Mouse (Mus musculus) adrenal gland, adult 18-20 months (tissue): ENCODE results near the gene Atrnl1. TPM values are rescaled to one million over a fixed set of nuclear protein-coding genes. Genes with fewer than 3 reads are reported as not detected.

Experiments
- DNase-seq, 2 experiments: peaks; one replicate each; pipeline ENCODE4 v3.0.0; 2021 to 2022; ENCODE audit warnings: low spot score in 2 of 2
- total RNA-seq, 2 experiments: library from RNA; stranded (reverse); gene quantifications; 1 replicate in 1 of 2; 2 replicates in 1 of 2; pipeline ENCODE4 v1.2.3; 2021

Gene Atrnl1
- total RNA-seq, 2 experiments from 2014 or later: 22.4 to 23.5 TPM

- no peak for DNase-seq
Observed at GRCm38 (mm10) chr19:57916325-57916724, 305.5 kb downstream of the Atrnl1 start.

GRCm38 (mm10) chr19:57922991-57923390 lies 312.2 kb downstream of the Atrnl1 start:
- DNase-seq: no peak

- DNase-seq: no peak
Observed at GRCm38 (mm10) chr19:57924856-57925255, 314.0 kb downstream of the Atrnl1 start.

GRCm38 (mm10) chr19:57925681-57926080 lies 314.8 kb downstream of the Atrnl1 start:
- DNase-seq: no peak

- DNase-seq: no peak
Observed at GRCm38 (mm10) chr19:57926164-57926860, 315.5 kb downstream of the Atrnl1 start.

GRCm38 (mm10) chr19:57926941-57927471 lies 316.2 kb downstream of the Atrnl1 start:
- DNase-seq: no peak

- DNase-seq: no peak
Observed at GRCm38 (mm10) chr19:57927566-57928523, 317.0 kb downstream of the Atrnl1 start.

- no peak for DNase-seq
Observed at GRCm38 (mm10) chr19:57931626-57932025, 320.8 kb downstream of the Atrnl1 start.

GRCm38 (mm10) chr19:57936865-57937264 lies 326.0 kb downstream of the Atrnl1 start:
- DNase-seq: no peak

- DNase-seq: no peak
Observed at GRCm38 (mm10) chr19:57939166-57939565, 328.3 kb downstream of the Atrnl1 start.

GRCm38 (mm10) chr19:57941529-57941928 lies 330.7 kb downstream of the Atrnl1 start:
- no peak for DNase-seq

GRCm38 (mm10) chr19:57942281-57942680 lies 331.4 kb downstream of the Atrnl1 start:
- no peak for DNase-seq

GRCm38 (mm10) chr19:57943308-57943707 lies 332.5 kb downstream of the Atrnl1 start:
- DNase-seq: no peak

- no peak for DNase-seq
Observed at GRCm38 (mm10) chr19:57944680-57945079, 333.8 kb downstream of the Atrnl1 start.

- DNase-seq: no peak
Observed at GRCm38 (mm10) chr19:57945626-57946250, 334.9 kb downstream of the Atrnl1 start.

- no peak for DNase-seq
Observed at GRCm38 (mm10) chr19:57948489-57948888, 337.7 kb downstream of the Atrnl1 start.

- DNase-seq: no peak
Observed at GRCm38 (mm10) chr19:57949260-57949917, 338.6 kb downstream of the Atrnl1 start.

- DNase-seq: no peak
Observed at GRCm38 (mm10) chr19:57954131-57954530, 343.3 kb downstream of the Atrnl1 start.

- no peak for DNase-seq
Observed at GRCm38 (mm10) chr19:57956459-57956858, 345.6 kb downstream of the Atrnl1 start.

- no peak for DNase-seq
Observed at GRCm38 (mm10) chr19:57957363-57957762, 346.5 kb downstream of the Atrnl1 start.

- DNase-seq: no peak
Observed at GRCm38 (mm10) chr19:57958154-57958553, 347.3 kb downstream of the Atrnl1 start.
